Comparison of ENCODE assay signal across 8 mouse cellular contexts in the genomic region with DNA sequence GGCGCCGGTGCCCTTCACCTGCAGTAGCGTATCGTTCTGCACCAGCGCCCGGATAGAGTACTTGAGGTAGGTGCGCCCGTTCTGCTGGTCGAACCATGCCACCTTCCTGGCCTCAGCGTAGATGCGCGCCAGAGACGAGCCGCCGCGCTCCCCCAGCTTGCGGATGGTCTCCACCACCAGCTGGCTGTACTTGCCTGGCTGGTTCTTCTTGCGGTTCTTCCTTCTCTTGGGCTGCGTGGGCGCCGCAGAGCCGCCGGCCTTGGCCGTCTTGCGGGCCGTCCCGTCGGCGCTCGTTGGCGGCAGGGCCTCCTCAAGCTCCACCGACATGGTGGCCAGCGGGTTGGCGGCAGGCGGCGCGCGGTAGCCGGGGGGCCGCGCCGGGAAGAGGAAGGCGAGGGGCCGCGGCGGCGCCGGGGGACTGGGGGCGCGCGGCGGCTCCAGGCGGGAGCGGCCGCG. TPM values are rescaled to one million over a fixed set of nuclear protein-coding genes. Genes with fewer than 3 reads are reported as not detected.
A peak's percentile ranks its signal among the peaks of the same experiment; 100 is the strongest.
DNase-seq lines count a peak whose midpoint lies in the region; ATAC-seq and TF ChIP-seq lines count a peak whose summit lies in the region.

No protein-coding gene starts in this region.

- TF ChIP-seq CTCF in small intestine, adult 2 months (IDR thresholded peaks at IDR 0.05; ENCODE audit: extremely low read depth, insufficient read length, insufficient replicate concordance, low read depth, low read length), result no peak

- H3K4me3 ChIP-seq in heart, embryonic 11.5 days (ENCODE audit: low read depth, low read length), result peak overlapping the region; percentile 88
- H3K4me3 ChIP-seq in hindbrain, embryonic 11.5 days (ENCODE audit: low read depth, low read length), result peak overlapping the region; percentile 97
- H3K4me3 ChIP-seq in liver, embryonic 15.5 days (replicated peaks), result peak overlapping the region; percentile 58
- H3K4me3 ChIP-seq in small intestine, adult 2 months (ENCODE audit: low read depth, low read length), result peak overlapping the region; percentile 67

- H3K36me3 ChIP-seq in heart, embryonic 11.5 days (ENCODE audit: control insufficient read depth, insufficient read depth, low read length), result peaks cover 8% of the 10 kb centered on the region
- H3K36me3 ChIP-seq in hindbrain, embryonic 11.5 days (ENCODE audit: control insufficient read depth, insufficient read depth, low read length), result no peaks in the 10 kb centered on the region
- H3K36me3 ChIP-seq in liver, embryonic 15.5 days (replicated peaks), result no peaks in the 10 kb centered on the region
- H3K36me3 ChIP-seq in small intestine, adult 2 months (ENCODE audit: control insufficient read depth, insufficient read depth, low read length), result no peaks in the 10 kb centered on the region

- TF ChIP-seq POLR2A in small intestine, adult 2 months (IDR thresholded peaks at IDR 0.05; ENCODE audit: low read depth, low read length), result no peak

- H3K4me1 ChIP-seq in heart, embryonic 11.5 days (ENCODE audit: control insufficient read depth, insufficient read depth, low read length), result no peaks in the 10 kb centered on the region
- H3K4me1 ChIP-seq in hindbrain, embryonic 11.5 days (replicated peaks; ENCODE audit: control insufficient read depth, insufficient read depth, low read length), result peaks cover 10% of the 10 kb centered on the region; the same call in 1 of the 2 replicates
- H3K4me1 ChIP-seq in liver, embryonic 15.5 days (replicated peaks), result peaks cover 16% of the 10 kb centered on the region
- H3K4me1 ChIP-seq in small intestine, adult 2 months (ENCODE audit: control insufficient read depth, insufficient read depth, insufficient read length, low read length), result peaks cover 11% of the 10 kb centered on the region

- H3K4me2 ChIP-seq in heart, embryonic 11.5 days, result peak overlapping the region; percentile 87
- peak overlapping the region; percentile 84 for H3K4me2 ChIP-seq in hindbrain, embryonic 11.5 days (replicated peaks; ENCODE audit: low read depth, low read length)
- peak overlapping the region; percentile 68 for H3K4me2 ChIP-seq in liver, embryonic 15.5 days

- whole genome bisulfite sequencing in heart, embryonic 11.5 days (ENCODE audit: insufficient replicate concordance), result under 1% methylated on average over 44 of the region's 56 CpGs
- 0% methylated on average over 38 of the region's 56 CpGs for WGBS in hindbrain, embryonic 11.5 days
- under 1% methylated on average over 51 of the region's 56 CpGs for WGBS in liver, embryonic 15.5 days (ENCODE audit: insufficient replicate concordance)
- under 1% methylated on average over 56 of the region's 56 CpGs for WGBS in small intestine, adult 2 months

- peak; percentile 53 for ATAC-seq in heart, embryonic 11.5 days (replicated peaks; ENCODE audit: insufficient number of reproducible peaks, low FRiP score, low TSS enrichment)
- peak; percentile 55 for ATAC-seq in hindbrain, embryonic 11.5 days (ENCODE audit: low FRiP score)
- ATAC-seq in liver, embryonic 15.5 days (ENCODE audit: insufficient read depth), result no peak

- H3K9me3 ChIP-seq in heart, embryonic 11.5 days (replicated peaks; ENCODE audit: control insufficient read depth, low read length), result no peaks in the 10 kb centered on the region
- H3K9me3 ChIP-seq in hindbrain, embryonic 11.5 days (ENCODE audit: control insufficient read depth, low read length), result no peaks in the 10 kb centered on the region
- H3K9me3 ChIP-seq in liver, embryonic 15.5 days (replicated peaks), result no peaks in the 10 kb centered on the region

- DNase-seq in heart, adult 9 months (ENCODE audit: low spot score in 2 of 2), result no peak
- peak; percentile 47 for DNase-seq in ES-CJ7 (ENCODE audit: low read depth, low spot score)
- DNase-seq in cerebellum, postnatal 25 days, result peak; percentile 61 to 63
- DNase-seq in hindbrain, embryonic 11.5 days (ENCODE audit: low spot score), result peak; percentile 69
- no peak for DNase-seq in embryo, embryonic 10.5 days (ENCODE audit: low spot score)

- H3K27me3 ChIP-seq in heart, embryonic 11.5 days (ENCODE audit: control insufficient read depth, insufficient read depth, low read length), result no peaks in the 10 kb centered on the region
- H3K27me3 ChIP-seq in hindbrain, embryonic 11.5 days (ENCODE audit: control insufficient read depth, insufficient read depth, low read length), result no peaks in the 10 kb centered on the region
- peaks cover 71% of the 10 kb centered on the region for H3K27me3 ChIP-seq in liver, embryonic 15.5 days
- peaks cover 17% of the 10 kb centered on the region for H3K27me3 ChIP-seq in small intestine, adult 2 months (ENCODE audit: control insufficient read depth, insufficient read depth, low read length)

- H3K27ac ChIP-seq in heart, embryonic 11.5 days (ENCODE audit: low read depth, low read length), result peak overlapping the region; percentile 68
- peak overlapping the region; percentile 89 for H3K27ac ChIP-seq in hindbrain, embryonic 11.5 days (ENCODE audit: low read depth, low read length)
- no peak overlapping the region for H3K27ac ChIP-seq in liver, embryonic 15.5 days (replicated peaks)
- H3K27ac ChIP-seq in small intestine, adult 2 months (ENCODE audit: insufficient read depth, low read depth, low read length), result no peak overlapping the region

- H3K9ac ChIP-seq in heart, embryonic 11.5 days (ENCODE audit: low read depth, low read length), result peak overlapping the region; percentile 85
- peak overlapping the region; percentile 99 for H3K9ac ChIP-seq in hindbrain, embryonic 11.5 days (ENCODE audit: low read depth, low read length)
- H3K9ac ChIP-seq in liver, embryonic 15.5 days, result peak overlapping the region; percentile 4; the same call in 1 of the 2 replicates

RNA-seq across cellular contexts. Expression of a gene that starts 0.4 kb away (rescaled TPM):
- polyA plus RNA-seq in heart, embryonic 11.5 days (2014; fragmentation: Nextera tagmentation; extraction: Ambion mirVana), result 20.4 and 22.7 TPM in 2 replicates
- polyA plus RNA-seq in hindbrain, embryonic 11.5 days (2014; fragmentation: Nextera tagmentation; extraction: Ambion mirVana), result 41.3 and 74.2 TPM in 2 replicates
- polyA plus RNA-seq in liver, embryonic 15.5 days (2015; fragmentation: Nextera tagmentation; extraction: Ambion mirVana), result 2.9 and 3.2 TPM in 2 replicates
- polyA plus RNA-seq in small intestine, adult 2 months (2012; rRNA removed), result 5.9 and 10.9 TPM in 2 replicates

Comparison
In these comparisons a context has a peak if more than half of its experiments do, and no peak if none do; other contexts are left out.
1. H3K27ac ChIP-seq: peak in heart, embryonic 11.5 days (single experiment) and hindbrain, embryonic 11.5 days (single experiment); none in liver, embryonic 15.5 days (single experiment) and small intestine, adult 2 months (single experiment).
2. H3K9ac ChIP-seq: peak in every context shown above with its lines; median percentile 99 in hindbrain, embryonic 11.5 days; 85 in heart, embryonic 11.5 days; 4 in liver, embryonic 15.5 days.
3. DNase-seq: peak in ES-CJ7 (single experiment), cerebellum, postnatal 25 days (2 of 2) and hindbrain, embryonic 11.5 days (single experiment); none in heart, adult 9 months (0 of 2) and embryo, embryonic 10.5 days (single experiment).
4. Peak in every context shown above with its lines, with median percentiles within 50 percentile points of each other: H3K4me2 ChIP-seq and H3K4me3 ChIP-seq.